Mouse (Mus musculus) E14TG2a.4 (cell line): ENCODE results near the gene Gdf2.

Experiments
- CTCF ChIP-seq: conservative IDR thresholded peaks from 2 replicates; pipeline ENCODE4 v1.5.1; 2014; ENCODE audit warnings: low read length
- NANOG ChIP-seq: IDR thresholded peaks from 2 replicates; pipeline ENCODE4 v1.6.1; 2014; ENCODE audit warnings: borderline replicate concordance, low read length, mixed read lengths
- POU5F1 ChIP-seq: IDR thresholded peaks from 2 replicates; pipeline ENCODE4 v1.6.1; 2014; ENCODE audit warnings: low read length, borderline replicate concordance

- no peak for TF ChIP-seq CTCF
- TF ChIP-seq POU5F1: no peak
- TF ChIP-seq NANOG: no peak
Measured at GRCm38 (mm10) chr14:33923168-33924070, 17.4 kb upstream of the Gdf2 start, which contains the start of gene Gdf10.
